Mouse (Mus musculus) neural tube, embryonic 13.5 days (tissue): ENCODE results near the gene Nfat5. TPM values are rescaled to one million over a fixed set of nuclear protein-coding genes. Genes with fewer than 3 reads are reported as not detected.

Source experiments
- ATAC-seq: fragments of 200-750 bp; cut with Nextera tagmentation; 2 replicates; pipeline ENCODE4 v1.8.0; 2017; ENCODE audit warnings: low read depth, mild to moderate bottlenecking, moderate TSS enrichment, moderate library complexity
- H3K27ac ChIP-seq: fragments of 300-500 bp; sonication (generic); replicated peaks from 2 replicates; pipeline ENCODE4 v1.5.1; 2015; ENCODE audit warnings: moderate library complexity, mild to moderate bottlenecking, inconsistent platforms
- H3K27me3 ChIP-seq: fragments of 300-500 bp; sonication (generic); 2 replicates; pipeline ENCODE4 v1.6.1; 2015; ENCODE audit warnings: mild to moderate bottlenecking, inconsistent platforms
- H3K36me3 ChIP-seq: fragments of 300-500 bp; sonication (generic); 2 replicates; pipeline ENCODE4 v1.6.1; 2015; ENCODE audit warnings: mild to moderate bottlenecking, inconsistent platforms
- H3K4me1 ChIP-seq: fragments of 300-500 bp; sonication (generic); replicated peaks from 2 replicates; pipeline ENCODE4 v1.6.1; 2015; ENCODE audit warnings: inconsistent platforms
- H3K4me2 ChIP-seq: fragments of 300-500 bp; sonication (generic); 2 replicates; pipeline ENCODE4 v1.6.1; 2015; ENCODE audit warnings: inconsistent platforms, mild to moderate bottlenecking, moderate library complexity
- H3K4me3 ChIP-seq: fragments of 300-500 bp; sonication (generic); 2 replicates; pipeline ENCODE4 v1.5.1; 2015; ENCODE audit warnings: mild to moderate bottlenecking, inconsistent platforms
- H3K9ac ChIP-seq: fragments of 300-500 bp; sonication (generic); 2 replicates; pipeline ENCODE4 v1.6.1; 2015; ENCODE audit warnings: moderate library complexity, mild to moderate bottlenecking, inconsistent platforms
- H3K9me3 ChIP-seq: fragments of 300-500 bp; sonication (generic); 2 replicates; pipeline ENCODE4 v1.6.1; 2016; ENCODE audit warnings: inconsistent platforms
- WGBS: fragments of 180-500 bp; shearing (Covaris S2); methylation state at CpG from one replicate; pipeline ENCODE4 v1.1.7; 2015; 5-methylcytosine and 5-hydroxymethylcytosine counted together
- polyA plus RNA-seq: library from polyadenylated mRNA; unstranded; fragments of >200 nt; fragmentation: Nextera tagmentation; extraction: Ambion mirVana; gene quantifications from 2 replicates; pipeline ENCODE4 v1.2.1, GENCODE M21; 2015

Gene Nfat5
- polyA plus RNA-seq, 1 experiment from 2014 or later = 14.3 TPM

DNA sequence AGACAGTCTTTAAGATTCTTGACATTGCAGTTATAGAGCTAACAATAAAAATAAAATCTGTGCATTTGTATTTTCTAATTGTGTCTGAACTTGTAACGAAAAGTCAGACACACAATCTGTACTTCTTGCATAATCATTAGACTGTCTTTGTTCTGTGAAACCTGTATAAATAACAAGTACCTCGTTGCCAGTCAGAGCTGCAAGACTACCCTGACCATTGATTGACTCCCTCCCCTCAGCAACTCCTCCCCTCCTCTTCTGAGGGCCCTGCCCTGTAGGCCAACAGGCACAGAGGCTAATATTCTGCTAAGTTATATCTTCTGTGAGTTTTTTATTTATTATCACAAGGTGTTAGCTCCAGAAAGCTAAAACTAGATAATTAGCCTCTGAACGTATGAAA is 112.7 kb downstream of the Nfat5 start:
- no peaks in the 10 kb centered on the region for H3K9me3 ChIP-seq
- no peak overlapping the region for H3K27ac ChIP-seq
- ATAC-seq = no peak
- H3K4me2 ChIP-seq = no peak overlapping the region
- WGBS = 73% methylated on average over 3 of the region's 3 CpGs
- peaks cover 14% of the 10 kb centered on the region for H3K4me1 ChIP-seq
- peaks cover 38% of the 10 kb centered on the region for H3K36me3 ChIP-seq
- no peak overlapping the region for H3K9ac ChIP-seq
- no peaks in the 10 kb centered on the region for H3K27me3 ChIP-seq
- H3K4me3 ChIP-seq = no peak overlapping the region

DNA sequence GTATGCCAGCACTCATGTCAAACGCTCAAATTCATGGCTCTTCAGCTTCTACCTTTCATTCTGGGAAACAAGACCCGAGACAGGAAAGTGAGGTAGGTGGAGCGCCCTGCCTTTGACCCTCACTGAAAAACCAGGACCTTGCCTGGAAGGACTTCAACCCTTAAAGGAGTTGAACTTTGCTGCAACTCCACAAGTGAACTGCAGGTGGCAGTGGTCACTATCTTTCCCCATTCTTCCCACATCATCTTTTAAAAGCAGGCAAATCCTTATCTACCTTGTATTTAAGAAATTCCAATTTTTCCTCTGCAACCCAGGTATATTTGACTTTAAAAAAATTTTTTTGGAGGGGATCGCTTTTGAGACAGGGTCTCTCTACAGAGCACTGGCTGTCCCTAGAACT is 118.1 kb downstream of the Nfat5 start:
- H3K36me3 ChIP-seq = peaks cover 91% of the 10 kb centered on the region
- no peak overlapping the region for H3K27ac ChIP-seq
- WGBS = 77% methylated on average over 4 of the region's 4 CpGs
- H3K9me3 ChIP-seq = no peaks in the 10 kb centered on the region
- no peak overlapping the region for H3K9ac ChIP-seq
- no peak overlapping the region for H3K4me2 ChIP-seq
- H3K4me3 ChIP-seq = no peak overlapping the region
- ATAC-seq = no peak
- H3K4me1 ChIP-seq = no peaks in the 10 kb centered on the region
- no peaks in the 10 kb centered on the region for H3K27me3 ChIP-seq

DNA sequence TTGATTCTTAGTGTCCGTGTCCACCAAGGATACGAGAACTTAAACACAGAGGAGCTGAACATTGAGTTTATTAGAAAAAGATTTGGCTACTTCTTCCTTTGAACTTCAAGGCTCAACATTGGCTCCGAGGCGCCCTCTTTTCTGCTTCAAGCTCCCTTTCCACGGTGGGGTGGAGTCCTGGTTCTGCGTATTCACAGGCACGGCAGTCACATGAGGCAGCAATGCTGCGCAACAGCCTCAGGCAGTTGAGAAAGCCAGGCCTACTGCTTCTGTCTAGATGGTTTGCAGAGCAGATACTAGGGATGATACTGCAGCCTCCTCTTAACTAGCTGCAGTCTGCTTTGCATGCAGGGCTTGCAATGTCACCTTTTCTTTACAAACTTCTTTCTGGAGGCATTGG is 119.3 kb downstream of the Nfat5 start:
- ATAC-seq = no peak
- WGBS = 93% methylated on average over 8 of the region's 8 CpGs

DNA sequence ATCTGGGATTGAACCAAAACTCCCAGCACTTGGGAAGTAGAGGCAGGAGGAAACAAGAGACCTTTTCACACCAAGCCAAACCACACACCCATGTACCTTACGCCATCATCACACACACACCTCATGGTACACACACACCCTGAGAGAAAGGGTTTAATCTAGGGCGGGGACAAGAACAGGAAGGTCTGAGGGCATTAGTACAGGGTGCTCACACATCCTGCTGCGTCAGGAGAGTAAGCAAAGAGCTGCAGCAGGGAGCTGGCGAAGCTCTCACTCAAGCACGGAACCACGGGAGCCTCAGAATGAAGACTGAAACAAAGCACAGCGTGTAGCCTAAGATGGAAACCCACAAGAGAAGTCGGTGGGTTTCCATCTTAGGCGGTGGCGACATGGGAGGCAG is 120.6 kb downstream of the Nfat5 start:
- H3K9me3 ChIP-seq = no peaks in the 10 kb centered on the region
- WGBS = 94% methylated on average over 10 of the region's 10 CpGs
- peaks cover 98% of the 10 kb centered on the region for H3K36me3 ChIP-seq
- no peak overlapping the region for H3K27ac ChIP-seq
- no peak for ATAC-seq
- H3K4me2 ChIP-seq = no peak overlapping the region
- no peaks in the 10 kb centered on the region for H3K27me3 ChIP-seq
- no peak overlapping the region for H3K9ac ChIP-seq
- H3K4me1 ChIP-seq = no peaks in the 10 kb centered on the region
- no peak overlapping the region for H3K4me3 ChIP-seq

More for the DNA sequence above, 119.3 kb downstream of the Nfat5 start:
- Histone ChIP-seq H3K9ac (no peak overlapping the region), H3K36me3 (peaks cover 93% of the 10 kb centered on the region), H3K4me1 (no peaks in the 10 kb centered on the region), H3K4me3 (no peak overlapping the region), H3K27ac (no peak overlapping the region), H3K9me3 (no peaks in the 10 kb centered on the region), H3K27me3 (no peaks in the 10 kb centered on the region), H3K4me2 (no peak overlapping the region)

DNA sequence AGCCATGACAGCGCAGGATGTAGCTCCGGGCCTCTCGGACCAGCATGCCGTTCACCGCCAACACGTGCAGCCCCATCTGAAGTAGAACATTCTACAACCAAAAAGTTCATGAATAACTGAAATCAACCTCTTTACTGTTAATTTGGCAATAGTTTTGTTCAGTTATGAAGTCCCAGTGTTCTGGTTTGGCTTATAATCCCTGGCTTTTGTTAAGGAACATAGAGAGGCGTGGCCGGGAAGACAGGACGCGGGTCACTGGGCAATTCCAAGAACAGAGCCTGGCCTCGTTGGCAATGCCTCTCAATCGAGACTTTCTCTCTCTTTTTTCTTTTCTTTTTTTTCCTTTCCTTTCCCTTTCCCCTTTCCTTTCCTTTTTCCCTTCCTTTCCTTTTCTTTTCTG is 123.7 kb downstream of the Nfat5 start:
- peaks cover 4% of the 10 kb centered on the region; the same call in 1 of the 2 replicates for H3K4me1 ChIP-seq
- ATAC-seq = no peak
- no peak overlapping the region for H3K27ac ChIP-seq
- H3K9ac ChIP-seq = no peak overlapping the region
- no peak overlapping the region for H3K4me2 ChIP-seq
- 88% methylated on average over 12 of the region's 12 CpGs for WGBS
- peaks cover 100% of the 10 kb centered on the region for H3K36me3 ChIP-seq
- no peak overlapping the region for H3K4me3 ChIP-seq
- H3K27me3 ChIP-seq = no peaks in the 10 kb centered on the region
- no peaks in the 10 kb centered on the region for H3K9me3 ChIP-seq

DNA sequence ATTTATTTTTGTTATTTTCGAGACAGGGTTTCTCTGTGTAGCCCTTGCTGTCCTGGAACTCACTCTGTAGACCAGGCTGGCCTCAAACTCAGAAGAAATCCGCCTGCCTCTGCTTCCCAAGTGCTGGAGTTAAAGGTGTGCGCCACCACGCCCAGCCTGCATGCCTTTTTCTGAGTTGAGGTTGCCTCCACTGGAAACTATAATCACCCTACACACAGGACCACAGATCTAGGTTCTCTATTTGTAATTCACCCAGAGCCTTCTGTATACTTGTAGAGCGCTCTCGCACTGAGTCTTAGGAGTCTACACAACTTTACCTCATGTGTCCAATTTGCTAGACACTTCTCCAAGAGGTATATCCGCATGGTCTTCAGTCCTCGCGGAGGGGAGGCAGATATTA is 130.9 kb downstream of the Nfat5 start:
- Histone ChIP-seq H3K4me1 (peaks cover 28% of the 10 kb centered on the region), H3K27me3 (no peaks in the 10 kb centered on the region), H3K4me3 (peak overlapping the region; percentile 86), H3K36me3 (peaks cover 40% of the 10 kb centered on the region), H3K27ac (peak overlapping the region; percentile 67; the same call in 1 of the 2 replicates), H3K9ac (peak overlapping the region; percentile 90), H3K9me3 (no peaks in the 10 kb centered on the region), H3K4me2 (peak overlapping the region; percentile 86)
- ATAC-seq = no peak
- WGBS = 27% methylated on average over 9 of the region's 9 CpGs

DNA sequence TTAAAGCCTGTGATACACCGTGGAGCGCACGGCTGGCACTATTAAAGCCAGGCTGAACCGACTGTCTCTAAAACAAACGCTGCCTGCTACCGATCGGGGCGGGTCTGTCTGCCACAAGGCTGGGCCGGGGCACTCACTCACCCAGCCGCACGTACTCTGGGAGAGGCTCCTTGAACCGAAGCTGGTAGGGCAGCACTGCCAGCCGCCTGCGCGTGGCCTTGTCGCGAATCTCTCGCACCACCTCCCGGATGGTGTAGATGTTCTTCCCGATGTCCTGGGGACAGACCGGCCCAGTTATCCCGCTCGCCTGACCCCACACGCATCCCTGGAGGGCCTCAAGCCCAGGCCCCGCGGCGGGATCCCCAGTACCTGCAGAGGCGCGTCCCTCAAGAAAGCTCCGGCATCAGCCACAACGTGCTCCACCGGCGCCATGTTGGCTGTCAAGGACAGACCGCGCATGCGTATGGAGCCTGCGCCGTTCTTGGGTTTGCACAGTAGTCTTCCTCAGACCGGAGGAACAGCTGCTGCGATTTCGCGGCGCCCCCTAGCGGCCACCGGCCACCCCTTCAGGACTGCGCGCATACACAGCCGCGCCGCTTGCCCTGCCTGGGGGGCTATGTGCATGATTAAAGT is 131.4 kb downstream of the Nfat5 start, which contains the start of gene Nob1:
Nob1 (minus strand) TSS at position 455 of the 633 bp plus-strand sequence.
- Histone ChIP-seq H3K9me3 (no peaks in the 10 kb centered on the region), H3K9ac (peak within 1 kb of the TSS; percentile 90), H3K27ac (peak within 1 kb of the TSS; percentile 67), H3K27me3 (no peaks in the 10 kb centered on the region), H3K4me2 (peak within 1 kb of the TSS; percentile 86), H3K4me1 (peaks cover 28% of the 10 kb centered on the region), H3K36me3 (peaks cover 35% of the 10 kb centered on the region), H3K4me3 (peak within 1 kb of the TSS; percentile 86)
- WGBS = under 1% methylated on average over 50 of the region's 50 CpGs
- ATAC-seq = peak; percentile 99

DNA sequence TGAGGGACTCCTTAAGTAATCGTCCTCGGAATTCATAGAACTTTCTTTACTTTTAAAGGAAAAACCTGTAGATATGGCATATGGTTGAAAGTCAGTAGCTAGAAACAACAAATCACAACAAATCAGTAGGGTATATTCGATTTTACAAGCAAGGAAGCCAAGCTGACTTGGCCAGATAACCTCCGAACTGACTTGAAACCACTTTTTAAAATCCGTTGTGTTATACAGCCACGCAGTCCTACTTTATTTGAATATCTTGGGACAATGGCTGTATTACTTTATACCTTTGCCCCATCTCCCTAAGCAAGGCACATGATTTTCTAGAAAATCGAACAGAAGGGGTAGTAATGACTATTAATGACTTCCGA is 131.9 kb downstream of the Nfat5 start:
- peaks cover 28% of the 10 kb centered on the region for H3K4me1 ChIP-seq
- H3K9me3 ChIP-seq = no peaks in the 10 kb centered on the region
- peaks cover 30% of the 10 kb centered on the region for H3K36me3 ChIP-seq
- 50% methylated on average over 8 of the region's 8 CpGs for WGBS
- H3K4me2 ChIP-seq = peak overlapping the region; percentile 86; the same call in 1 of the 2 replicates
- no peaks in the 10 kb centered on the region for H3K27me3 ChIP-seq
- ATAC-seq = no peak
- H3K4me3 ChIP-seq = peak overlapping the region; percentile 86; the same call in 1 of the 2 replicates
- no peak overlapping the region for H3K9ac ChIP-seq
- H3K27ac ChIP-seq = no peak overlapping the region

Other genes starting within 250 kb of the Nfat5 start
- gene Pdf, start 244.9 kb upstream of the Nfat5 start, polyA plus RNA-seq = 37.5 and 45.3 TPM in 2 replicates
- 42.4 TPM in 2 replicates for gene Cog8, start 236.8 kb upstream of the Nfat5 start, polyA plus RNA-seq
- 61.4 and 75.9 TPM in 2 replicates for gene Nip7, start 236.6 kb upstream of the Nfat5 start, polyA plus RNA-seq
- gene Tmed6, start 227.8 kb upstream of the Nfat5 start, polyA plus RNA-seq = not detected in 2 replicates
- gene Terf2, start 196.9 kb upstream of the Nfat5 start, polyA plus RNA-seq = 23.3 and 25.5 TPM in 2 replicates
- 94.1 and 105 TPM in 2 replicates for gene Cyb5b, start 142.8 kb upstream of the Nfat5 start, polyA plus RNA-seq
- gene Nqo1, start 109.7 kb downstream of the Nfat5 start, polyA plus RNA-seq = 3.9 and 4.4 TPM in 2 replicates
- gene Nob1, start 131.6 kb downstream of the Nfat5 start, polyA plus RNA-seq = 68.5 and 71.5 TPM in 2 replicates
- gene Wwp2, start 142.9 kb downstream of the Nfat5 start, polyA plus RNA-seq = 41.2 and 60.3 TPM in 2 replicates